Mouse (Mus musculus): Measurements from ENCODE around the gene Eml2. TPM values are rescaled to one million over a fixed set of nuclear protein-coding genes. Genes with fewer than 3 reads are reported as not detected.

Eml2 gene
- polyA plus RNA-seq, 1 experiment from 2014 or later, result 6.1 TPM

DNA sequence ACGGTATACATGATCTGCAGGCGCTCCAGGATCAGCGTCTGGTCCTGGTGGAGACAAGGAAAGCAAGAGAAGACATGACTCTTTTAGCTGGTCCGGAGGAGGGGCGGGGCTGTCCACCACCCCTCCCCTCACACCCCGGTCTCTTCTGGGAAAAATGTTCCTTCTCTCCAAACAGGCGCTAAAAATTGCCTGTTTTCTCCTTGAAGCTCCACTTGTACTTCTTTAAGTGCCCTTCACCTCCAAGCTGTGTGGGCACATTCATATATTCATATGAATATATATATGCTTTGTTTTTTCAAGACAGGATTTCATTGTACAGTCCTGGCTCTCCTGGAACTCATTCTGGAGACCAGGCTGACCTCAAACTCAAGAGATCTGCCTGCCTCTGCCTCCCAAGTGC lies 13.3 kb upstream of the Eml2 start:
- DNase-seq (ENCODE audit: low spot score), result no peak

DNA sequence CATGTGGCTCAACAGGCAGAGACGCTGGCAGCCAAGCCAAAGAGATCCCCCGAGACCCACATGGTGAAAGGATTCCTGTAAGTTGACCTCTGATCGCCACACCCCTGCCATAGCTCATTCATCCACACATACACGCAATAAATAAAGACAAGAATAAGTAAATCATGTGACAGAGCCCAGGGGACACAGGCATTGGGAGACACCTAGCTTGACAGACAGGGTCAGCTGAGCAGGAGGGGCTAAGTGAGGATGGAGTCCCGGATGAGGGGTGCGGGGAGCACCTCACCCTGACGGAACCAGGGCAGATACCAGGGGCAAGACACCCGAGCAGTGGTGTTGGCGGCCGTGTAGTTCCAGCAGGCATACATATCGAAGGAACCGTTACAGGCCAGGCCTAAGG lies 12.5 kb upstream of the Eml2 start:
- DNase-seq (ENCODE audit: low spot score), result no peak

DNA sequence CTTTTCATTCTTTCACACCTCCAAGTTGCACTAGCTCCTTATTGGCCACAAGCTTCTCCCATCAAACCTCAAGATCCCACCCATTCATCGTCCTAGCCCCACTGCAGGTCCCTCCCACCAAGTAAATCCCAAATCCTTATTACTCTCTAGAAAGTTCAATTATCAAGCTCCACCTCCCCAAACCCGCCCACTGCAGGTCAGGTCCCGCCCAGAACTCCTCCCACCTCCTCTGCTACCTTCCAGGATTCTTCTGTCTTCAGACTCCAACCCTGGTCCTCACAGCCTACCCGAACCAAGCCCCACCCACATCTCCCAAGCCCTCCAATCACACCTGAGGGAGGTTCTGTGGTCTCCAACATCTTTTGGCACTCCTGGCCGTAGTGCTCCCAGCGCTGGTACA lies 12.0 kb upstream of the Eml2 start:
- no peak for DNase-seq (ENCODE audit: low spot score)

DNA sequence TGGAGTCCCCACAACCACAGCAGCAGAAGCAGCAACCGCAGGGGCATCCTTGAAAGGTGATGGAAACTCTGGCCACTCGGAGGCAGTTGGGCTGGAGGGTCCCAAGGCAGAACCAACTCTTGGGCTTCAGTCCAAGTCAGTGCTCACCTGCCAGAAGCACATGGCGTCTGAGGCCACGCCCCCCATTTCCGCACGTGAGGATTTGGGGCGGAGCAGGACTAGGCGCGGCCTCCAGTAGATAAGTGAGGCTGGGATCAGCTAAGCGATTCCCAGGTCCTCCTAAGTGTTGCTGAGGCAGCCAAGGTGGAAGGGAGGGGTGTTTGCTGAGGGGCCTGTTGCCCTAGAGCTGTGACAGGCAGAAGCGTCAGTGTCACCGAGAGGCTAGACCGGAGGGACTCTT lies 11.2 kb upstream of the Eml2 start:
- DNase-seq (ENCODE audit: low spot score), result peak; percentile 38

DNA sequence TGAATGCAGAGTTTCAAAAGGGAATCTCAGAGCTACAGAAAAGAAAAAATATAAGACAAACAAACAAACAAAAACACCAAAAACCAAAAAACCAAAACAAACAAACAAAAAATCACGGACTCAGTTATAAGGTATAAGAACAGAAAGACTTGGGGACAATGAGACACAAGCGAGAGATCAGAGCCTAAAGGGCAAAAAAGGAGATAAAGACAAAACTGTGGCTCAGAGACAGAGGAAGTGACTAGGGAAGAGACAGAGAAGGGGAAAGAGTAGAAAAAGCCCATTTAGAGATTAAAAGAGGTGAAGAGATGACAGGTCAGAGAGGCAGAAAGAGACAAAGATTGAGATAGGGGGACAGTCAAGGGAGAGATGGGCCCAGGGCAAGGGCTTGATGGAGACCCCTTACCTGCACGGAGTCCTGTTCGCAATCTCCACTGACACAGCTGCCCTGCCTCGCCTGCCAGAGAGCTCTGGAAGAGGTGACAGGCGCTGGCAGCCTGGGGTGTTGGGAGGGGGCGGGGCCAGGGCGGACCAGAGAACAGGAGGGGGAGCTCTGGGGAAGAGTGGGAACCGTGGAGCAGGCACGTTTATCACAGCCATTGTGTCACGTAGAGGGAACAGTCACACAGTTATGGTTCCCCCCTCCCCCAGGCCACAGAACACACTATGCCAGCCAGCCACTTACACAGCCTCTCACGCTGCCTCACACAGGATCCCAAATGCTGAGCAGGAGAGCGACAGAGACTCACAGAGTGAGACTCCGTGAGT lies 10.4 kb upstream of the Eml2 start, which contains the start of gene Gipr:
TSS of gene Gipr (minus strand) at position 472 of the 768 bp plus-strand sequence.
- no peak for DNase-seq (ENCODE audit: low spot score)

DNA sequence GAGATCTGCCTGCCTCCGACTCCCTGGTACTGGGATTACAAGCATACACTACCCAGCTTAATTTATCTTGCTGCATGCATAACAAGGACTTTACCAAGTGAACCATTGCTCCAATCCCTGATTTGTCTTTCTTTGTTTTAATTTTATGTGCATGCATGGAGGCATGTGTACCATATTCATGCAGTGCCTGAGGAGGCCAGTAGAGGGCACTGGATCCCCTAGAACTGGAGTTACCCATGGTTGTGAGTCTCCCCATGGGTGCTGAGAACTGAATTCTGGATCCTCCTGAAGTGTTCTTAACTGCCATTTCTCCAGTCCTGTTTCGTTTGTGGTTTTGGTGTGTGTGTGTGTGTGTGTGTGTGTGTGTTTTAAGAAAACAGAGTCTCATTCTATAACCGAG lies 9.2 kb upstream of the Eml2 start:
- no peak for DNase-seq (ENCODE audit: low spot score)

DNA sequence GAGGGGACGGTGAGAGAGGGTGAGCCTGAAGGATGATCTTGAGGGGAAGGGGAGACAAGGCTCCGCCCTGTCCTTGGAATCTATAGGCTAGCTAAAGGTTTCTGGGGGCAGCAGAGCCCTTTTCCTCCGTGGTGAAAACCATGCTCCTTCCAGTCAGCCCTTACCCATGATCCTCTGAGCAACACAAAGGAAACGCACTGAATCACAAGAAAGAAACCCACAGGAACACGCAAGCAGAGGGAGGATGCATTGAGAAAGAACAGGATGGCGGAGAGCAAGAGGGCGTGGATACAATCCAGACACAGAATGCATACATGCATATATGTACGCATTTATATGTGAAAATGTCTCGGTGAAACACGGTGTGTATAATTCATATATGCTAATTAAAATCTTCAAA lies 6.7 kb upstream of the Eml2 start:
- DNase-seq (ENCODE audit: low spot score), result no peak

DNA sequence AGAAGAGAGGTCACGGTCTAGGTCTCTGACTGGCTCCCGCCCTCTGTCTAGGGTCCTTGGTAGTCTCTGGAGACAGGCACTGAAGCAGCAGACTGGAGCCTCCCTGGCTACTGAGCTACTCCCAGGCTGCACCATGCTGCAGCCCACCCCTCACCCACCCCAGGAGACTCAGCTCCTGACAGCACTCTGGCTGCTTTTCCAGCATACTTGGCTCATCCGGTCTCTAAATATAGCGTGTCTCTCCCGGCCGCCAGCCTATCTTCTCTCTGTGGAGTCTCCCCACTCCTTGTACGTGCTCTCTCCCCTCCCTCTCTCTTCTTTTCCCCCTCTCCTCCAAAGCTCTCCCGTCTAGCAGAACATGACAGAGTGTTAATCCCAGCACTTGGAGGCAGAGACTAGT lies 6.1 kb upstream of the Eml2 start:
- no peak for DNase-seq (ENCODE audit: low spot score)

DNA sequence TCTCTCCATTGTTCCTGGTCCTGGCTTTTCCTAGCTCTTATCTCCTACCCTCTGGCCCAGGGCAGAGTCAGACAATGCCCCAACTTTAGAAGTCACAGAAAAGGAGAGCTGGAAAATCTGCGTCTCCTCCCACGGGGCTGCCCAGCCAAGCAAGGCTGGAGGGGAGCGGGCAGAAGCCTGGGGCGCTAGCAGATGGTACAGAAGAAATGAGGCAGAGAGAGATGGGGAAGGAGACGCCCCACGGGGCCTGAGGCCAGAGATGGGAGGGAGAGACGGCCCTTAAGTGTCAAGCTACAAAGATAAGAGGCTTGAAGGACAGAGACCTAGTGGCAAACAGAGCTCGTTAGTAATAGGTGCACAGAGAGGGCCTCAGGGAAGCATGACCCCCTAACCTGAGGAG lies 4.4 kb upstream of the Eml2 start:
- no peak for DNase-seq (ENCODE audit: low spot score)

DNA sequence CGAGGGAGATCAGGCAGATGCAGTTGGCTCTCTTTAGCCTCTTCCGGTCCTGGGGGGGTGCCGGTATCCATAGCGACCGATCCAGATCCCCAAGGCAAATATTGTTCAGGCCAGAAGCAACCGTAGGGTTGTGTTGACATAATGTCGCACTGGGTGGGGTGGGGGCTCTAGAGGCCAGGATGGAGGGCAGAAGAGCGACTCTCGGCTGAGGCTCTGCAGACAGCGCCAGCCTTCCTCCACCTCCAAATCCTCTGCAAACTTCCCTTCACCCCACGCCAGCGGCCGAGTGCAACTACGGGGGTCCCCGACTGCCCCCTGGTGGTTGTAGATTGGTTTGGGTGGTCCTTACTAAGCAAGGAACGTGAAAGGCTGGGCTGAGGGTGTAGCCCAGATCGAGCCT lies 3.3 kb upstream of the Eml2 start:
- peak; percentile 86 for DNase-seq (ENCODE audit: low spot score)

DNA sequence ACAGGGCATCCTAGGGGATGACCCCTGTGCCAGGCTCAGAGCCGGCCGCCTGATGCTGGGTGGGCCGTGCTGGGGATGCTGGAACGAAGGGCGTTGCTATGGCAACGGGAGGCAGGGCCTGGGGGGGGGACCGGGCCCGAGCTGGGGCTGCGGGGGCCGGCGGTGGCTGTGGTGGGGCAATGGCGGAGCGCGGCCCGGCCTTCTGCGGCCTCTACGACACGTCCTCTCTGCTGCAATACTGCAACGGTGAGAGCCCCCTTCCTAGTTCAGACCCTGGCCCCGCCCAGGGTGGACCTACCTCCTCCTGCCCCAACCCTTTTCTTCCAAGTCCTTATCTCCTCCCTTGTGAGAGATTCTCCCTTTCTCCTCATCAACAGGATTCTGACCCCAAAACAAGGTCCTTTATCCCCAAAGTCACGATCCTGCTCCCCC lies 311 bp downstream of the Eml2 start:
- DNase-seq (ENCODE audit: low spot score), result no peak

DNA sequence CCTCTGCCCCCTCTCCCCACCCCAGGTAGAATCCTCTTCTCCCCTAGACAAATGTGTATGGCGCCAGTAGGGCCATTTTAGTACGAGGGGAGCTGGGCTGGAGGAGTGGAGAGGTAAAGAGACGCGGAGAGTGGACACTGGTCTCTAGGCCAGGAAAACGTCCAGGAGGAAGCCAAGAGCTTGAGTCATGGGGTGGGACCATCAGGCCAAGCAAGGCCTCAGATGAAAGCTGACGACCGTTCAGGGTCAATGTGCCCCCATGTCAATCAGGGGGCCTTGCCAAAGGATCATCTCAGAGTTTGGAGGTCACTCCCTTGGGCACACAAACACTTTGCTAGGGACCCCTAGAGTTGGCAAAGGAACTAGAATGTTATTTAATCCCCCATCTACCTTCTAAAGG lies 995 bp downstream of the Eml2 start:
- no peak for DNase-seq (ENCODE audit: low spot score)

DNA sequence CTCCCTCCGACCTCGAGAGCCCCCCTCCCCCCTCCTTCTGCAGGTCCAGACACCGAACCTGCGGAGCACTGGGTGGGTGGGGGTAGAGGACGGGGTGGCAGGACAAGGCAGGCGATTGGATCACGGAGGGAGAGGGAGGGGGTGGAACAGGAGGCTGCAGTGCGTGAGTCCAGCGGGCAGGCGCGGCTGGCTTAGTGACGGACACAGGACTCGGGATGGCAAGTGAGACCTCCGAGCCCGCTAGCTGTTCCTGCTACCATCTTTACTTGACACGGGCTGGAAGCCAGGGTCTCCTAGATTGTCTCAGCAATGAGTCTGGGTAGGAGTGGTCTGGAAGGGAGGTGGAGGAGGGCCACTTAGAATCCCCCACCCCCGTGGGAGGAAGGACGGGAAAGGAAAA lies 1.8 kb downstream of the Eml2 start:
- no peak for DNase-seq (ENCODE audit: low spot score)

DNA sequence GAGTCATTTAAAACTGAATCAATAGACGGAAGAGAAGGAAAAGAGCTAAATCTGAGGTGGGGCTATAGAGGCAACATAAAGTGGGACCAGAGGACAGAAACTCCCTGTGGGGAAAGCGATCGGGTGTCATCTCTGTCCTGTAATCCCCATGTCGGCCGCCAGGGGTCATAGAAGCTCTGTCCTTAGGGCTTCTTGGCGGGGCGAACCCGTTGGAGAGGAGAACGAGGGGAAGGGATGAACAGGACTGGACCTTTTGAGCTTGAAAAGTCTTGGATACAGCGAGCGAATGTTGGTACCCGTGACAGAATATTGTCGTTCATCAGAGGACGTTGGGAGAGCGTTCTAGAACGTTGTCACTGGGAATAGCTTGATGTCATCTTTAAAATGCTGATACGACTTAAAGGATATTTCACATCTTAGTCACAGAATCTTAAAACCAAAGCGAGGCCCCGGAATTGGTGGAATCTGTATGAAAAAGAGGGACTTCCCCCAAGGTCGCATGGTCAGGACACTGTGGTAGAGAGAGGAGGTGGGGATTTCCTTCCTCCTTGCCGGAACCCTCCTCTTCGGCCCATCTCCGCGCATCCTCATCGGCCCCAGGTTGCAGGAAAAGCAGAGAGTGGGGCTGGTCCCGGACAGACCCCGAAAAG lies 2.3 kb downstream of the Eml2 start:
- DNase-seq (ENCODE audit: low spot score), result peak; percentile 66

DNA sequence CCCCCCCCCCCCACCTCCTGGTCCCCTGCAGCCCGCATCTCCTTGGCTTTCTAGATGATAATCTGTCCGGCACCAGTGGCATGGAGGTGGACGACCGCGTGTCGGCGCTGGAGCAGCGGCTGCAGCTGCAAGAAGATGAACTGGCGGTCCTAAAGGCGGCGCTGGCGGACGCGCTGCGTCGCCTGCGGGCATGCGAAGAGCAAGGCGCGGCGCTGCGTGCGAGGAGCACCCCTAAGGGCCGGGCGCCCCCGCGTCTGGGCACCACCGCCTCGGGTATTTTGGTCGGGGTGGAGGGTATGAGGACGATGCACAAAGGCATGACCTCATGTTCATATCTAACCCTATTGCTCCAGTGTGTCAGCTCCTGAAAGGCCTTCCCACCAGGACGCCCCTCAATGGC lies 3.0 kb downstream of the Eml2 start:
- DNase-seq (ENCODE audit: low spot score), result peak; percentile 58

DNA sequence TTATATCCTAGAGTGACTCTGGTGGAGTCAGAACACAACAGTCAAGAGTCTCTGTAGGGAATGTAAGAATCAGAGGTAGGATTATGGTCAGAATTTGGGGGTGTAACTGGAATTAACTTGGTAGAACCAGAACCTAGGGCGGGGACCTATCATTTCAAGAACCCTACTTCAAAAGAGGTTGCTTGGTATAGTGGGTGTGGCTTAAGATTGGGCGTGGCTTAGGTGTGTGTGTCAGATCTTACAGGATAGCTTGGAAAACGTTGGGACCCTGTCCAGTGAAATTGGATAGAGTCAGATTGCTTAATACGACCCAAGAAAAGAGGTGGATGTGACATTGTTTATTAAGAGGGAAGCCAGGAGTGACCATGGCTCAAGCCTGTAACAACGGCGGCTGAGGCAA lies 3.7 kb downstream of the Eml2 start:
- peak; percentile 20 for DNase-seq (ENCODE audit: low spot score)

DNA sequence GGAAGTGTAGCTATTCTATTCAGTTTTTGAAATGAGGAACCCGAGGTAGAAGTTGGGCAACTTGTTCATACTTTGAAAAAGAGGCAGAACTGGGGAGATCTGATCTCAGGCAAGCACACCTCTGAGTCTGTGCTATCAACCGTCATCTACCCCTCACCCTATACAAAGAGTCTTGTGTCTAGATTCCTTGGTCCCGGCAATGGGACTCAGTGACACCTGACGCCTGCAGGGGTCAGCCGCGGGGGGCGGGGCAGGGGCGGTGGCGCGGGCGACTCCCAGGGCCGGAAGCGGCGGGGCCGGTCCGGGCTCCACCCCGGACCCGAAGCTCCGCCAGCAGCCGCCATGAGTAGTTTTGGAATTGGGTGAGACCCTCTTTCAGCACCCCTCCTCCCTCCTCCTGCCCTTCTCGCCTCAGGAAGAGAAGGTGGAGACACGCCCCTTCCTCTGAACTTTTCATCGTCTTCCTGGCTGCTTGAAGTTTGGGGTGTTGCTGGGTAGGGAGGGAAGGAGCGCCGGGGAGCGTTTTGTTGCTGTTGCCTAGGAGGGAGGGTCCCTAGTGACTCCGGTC lies 4.7 kb downstream of the Eml2 start:
- peak; percentile 53 for DNase-seq (ENCODE audit: low spot score)

DNA sequence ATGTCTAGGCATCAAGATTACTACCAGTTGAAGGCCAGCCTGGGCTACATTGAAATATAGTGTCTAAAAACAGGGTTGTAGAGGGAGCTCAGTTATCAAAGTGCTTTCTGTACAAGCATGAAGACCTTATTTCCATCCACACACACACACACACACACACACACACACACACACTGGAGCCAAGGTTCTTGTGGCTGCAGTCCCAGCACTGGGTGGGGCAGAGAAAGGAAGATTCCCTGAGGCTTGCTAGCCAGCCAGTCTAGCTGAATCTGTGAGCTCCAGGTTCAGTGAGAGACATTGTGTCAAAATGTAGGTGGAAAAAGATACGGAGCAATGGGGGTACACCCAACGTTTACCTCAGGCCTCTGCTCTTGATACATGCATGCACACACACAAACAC lies 8.0 kb downstream of the Eml2 start:
- no peak for DNase-seq (ENCODE audit: low spot score)

DNA sequence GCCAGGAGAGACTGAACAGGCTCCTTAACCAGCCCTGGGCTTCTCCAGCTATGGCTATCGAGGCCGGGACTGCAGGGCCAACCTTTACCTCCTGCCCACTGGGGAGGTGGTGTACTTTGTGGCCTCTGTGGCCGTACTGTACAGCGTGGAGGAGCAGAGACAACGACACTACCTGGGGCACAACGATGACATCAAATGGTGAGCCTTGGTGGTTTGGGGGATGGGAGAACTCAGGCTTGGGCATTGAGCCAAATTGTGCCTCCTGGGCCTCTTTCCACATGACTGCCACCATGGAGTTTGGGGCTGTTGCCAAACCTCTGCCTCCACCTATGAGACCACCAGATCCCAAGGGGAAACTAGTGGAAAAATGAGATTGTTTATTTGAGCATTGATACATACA lies 8.5 kb downstream of the Eml2 start:
- no peak for DNase-seq (ENCODE audit: low spot score)

DNA sequence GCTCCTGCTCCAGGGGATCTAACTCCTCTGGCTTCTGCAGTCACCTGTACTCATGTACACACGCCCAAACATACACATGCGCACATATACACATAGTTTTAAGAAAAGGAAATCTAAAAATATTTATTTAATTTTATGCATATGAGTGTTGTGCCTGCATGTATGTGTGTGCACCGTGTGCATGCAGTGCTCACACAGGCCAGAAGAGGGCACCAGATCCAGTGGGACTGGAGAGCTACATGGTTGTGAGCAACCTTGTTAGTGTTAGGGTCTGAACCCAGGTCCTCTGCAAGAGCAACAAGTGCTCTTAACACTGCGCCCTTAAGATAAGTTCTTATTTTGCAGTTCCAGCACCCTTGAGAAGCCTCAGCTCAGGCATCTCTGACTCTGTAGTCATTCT lies 18.5 kb downstream of the Eml2 start:
- no peak for DNase-seq (ENCODE audit: low spot score)

DNA sequence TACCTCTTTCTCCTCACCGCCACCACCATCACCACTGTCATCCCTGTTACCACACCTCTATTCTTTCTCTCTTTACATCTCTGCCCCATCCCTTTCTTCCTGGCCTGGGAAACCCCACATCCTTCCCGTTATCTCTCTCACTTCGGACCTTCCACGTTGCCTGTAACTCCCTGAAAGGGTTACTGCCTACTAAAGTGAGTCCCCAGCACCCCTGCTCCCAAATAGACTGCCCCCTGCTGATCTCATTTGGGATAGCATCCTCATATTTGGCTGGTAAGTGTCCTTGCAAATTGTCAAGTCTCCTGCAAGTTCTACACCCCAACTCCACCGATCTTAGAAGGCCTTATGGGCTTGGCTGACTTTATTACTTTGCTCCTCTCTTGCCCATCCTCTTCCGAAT lies 20.5 kb downstream of the Eml2 start:
- DNase-seq (ENCODE audit: low spot score), result peak; percentile 53

DNA sequence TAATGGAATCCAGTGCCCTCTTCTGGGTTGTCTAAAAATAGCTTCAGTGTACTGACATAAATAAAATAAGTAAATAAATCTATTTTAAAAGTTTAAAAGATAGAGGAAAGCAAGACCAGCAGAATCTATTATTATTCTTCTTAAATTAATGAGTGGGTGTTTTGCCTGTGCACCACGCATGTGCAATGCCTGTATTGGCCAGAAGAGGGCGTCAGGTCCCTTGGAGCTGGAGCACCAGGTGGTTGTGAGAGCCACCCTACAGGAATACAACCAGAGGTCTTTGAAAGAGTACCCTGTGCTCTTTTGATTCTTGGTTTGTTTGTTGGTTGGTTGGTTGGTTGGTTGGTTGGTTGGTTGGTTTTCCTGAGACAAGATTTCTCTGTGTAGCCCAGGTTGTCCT lies 21.8 kb downstream of the Eml2 start:
- peak; percentile 52 for DNase-seq (ENCODE audit: low spot score)

DNA sequence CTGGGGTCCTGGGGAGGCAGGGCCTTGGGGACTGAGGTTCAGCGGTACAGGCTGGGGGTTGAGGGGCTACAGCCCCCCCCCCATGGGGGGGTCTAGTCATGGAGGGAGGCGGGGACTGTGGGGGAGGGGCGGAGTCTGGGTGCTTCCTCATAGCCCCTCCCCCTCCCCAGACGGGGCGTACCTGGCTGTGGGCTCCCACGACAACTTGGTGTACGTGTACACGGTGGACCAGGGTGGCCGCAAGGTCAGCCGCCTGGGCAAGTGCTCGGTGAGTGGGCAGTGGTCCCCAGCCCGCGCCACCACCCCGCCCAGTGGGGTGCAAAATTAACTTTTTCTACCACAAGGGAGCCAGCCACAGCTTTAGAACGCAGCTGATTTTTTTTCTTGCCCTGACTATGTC lies 25.4 kb downstream of the Eml2 start:
- DNase-seq (ENCODE audit: low spot score), result no peak
